Mouse (Mus musculus) thymus, postnatal 4 days (tissue): ENCODE data around the gene Sned1.
A peak's percentile ranks its signal among the peaks of the same experiment; 100 is the strongest.

Experiments used
- DNase-seq: peaks from one replicate; pipeline ENCODE4 v3.0.0; 2021

Gene Sned1

GRCm38 (mm10) chr1:93334621-93335020, 99.0 kb downstream of the Sned1 start:
- DNase-seq, result no peak

DNA sequence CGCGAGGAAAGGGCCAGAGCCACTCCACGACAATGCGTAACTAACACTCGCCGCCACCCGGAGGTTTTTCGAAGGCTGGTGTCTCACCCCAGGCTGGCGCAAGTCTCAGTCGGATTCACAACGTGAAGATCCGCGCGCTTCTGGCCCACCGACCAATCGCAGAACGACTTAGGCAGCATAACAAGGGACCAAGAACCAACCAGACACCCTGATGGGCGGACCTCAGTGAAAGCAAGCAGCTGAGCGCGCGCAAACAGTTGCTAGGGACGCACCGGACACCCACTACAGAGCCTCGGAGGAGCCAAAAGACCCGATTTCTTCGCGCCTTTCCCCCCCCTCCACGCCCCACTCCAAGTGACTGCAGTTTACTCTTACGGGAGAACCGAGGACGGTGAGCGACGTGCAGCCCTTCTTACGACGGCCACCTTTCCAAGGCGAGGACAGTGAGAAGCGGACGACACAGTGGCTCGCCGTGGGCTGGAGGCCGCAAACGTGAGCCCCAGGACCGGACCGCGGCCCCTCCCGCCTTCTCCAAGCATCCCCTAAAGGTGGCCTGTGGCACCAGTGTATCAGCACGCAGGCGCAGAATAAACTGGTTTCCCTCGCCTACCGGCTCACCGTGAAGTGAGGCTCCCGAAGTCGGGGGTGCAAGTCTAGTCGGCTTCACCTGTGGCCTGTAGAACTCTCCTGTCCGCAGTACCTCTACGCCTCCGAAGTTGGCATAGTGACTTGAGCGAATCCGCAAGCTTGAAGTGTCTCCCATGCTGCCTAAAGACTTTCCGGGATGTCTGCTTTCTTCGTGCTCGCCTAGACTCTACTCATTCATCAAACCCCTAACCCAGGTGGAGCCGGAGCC, 107.2 kb downstream of the Sned1 start, which contains the start of the genes Ppp1r7 and Pask:
TSS of gene Ppp1r7 (plus strand) at position 207 of the 856 bp plus-strand sequence.
TSS of gene Pask (minus strand) at position 835 of the 856 bp plus-strand sequence.
- DNase-seq, result peak; percentile 93

DNA sequence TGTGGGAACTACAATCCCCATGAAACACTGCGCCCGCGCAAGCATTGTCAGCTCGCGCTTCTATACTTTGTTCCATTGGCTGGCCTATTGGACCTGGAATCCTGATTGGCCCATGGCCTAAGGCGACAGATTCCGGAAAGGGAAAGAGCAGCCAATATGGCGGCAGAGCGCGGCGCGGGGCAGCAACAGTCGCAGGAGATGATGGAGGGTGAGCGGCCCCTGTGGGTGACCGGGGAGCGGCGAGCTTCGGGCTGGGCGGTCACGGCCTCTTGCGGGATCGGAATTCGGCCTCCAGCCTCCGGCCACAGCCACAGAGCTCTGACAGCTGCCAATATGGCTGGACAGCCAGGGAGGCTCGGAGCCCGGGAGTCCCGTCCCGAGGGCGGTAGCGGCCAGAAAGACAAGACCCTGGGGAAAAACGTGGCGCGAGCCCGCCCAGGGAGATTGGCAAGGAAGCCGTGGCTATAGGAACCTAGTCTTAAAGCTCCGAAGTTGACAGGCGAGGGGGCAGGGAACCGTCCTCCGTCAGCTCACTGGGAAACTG, 107.9 kb downstream of the Sned1 start:
- DNase-seq, result peak; percentile 91

GRCm38 (mm10) chr1:93347176-93347575, 111.5 kb downstream of the Sned1 start:
- no peak for DNase-seq

- no peak for DNase-seq
These were observed 114.1 kb downstream of the Sned1 start for GRCm38 (mm10) chr1:93349701-93350100.
